Mouse (Mus musculus): ENCODE measurements around the gene Acvr1.

DNA sequence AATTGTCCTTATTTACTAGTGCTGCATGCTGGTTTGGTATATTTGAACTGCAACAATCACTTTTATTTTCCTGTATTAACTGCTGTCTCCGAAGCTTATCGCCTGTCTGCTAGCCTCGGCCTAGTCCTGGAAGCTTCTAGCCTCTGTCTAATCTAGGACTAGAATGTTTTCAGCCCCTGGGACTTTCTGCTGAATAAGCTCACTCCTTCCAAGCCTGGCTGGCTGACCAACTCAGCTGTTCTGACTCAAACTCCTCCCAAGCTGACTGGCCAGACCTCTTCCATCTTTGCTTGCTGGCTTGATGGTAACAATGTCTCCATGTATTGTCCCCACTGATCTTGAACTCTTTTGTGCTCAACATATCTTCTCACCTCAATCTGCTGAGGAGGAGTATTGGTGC is 71.7 kb downstream of the Acvr1 start:
- TF ChIP-seq CEBPB (IDR thresholded peaks at IDR 0.05; ENCODE audit: insufficient read depth, poor library complexity, severe bottlenecking) (no peak), POLR2A (IDR thresholded peaks at IDR 0.05; ENCODE audit: insufficient read length, low read depth) (no peak), TCF12 (IDR thresholded peaks at IDR 0.05; ENCODE audit: insufficient read depth, poor library complexity, severe bottlenecking) (no peak), USF1 (IDR thresholded peaks at IDR 0.05; ENCODE audit: low read depth) (no peak), MAX (IDR thresholded peaks at IDR 0.05; ENCODE audit: low read depth) (no peak), REST (IDR thresholded peaks at IDR 0.05; ENCODE audit: insufficient read depth, insufficient read length) (no peak), POLR2AphosphoS2 (IDR thresholded peaks at IDR 0.05; ENCODE audit: insufficient read length, low read depth) (no peak), E2F4 (IDR thresholded peaks at IDR 0.05; ENCODE audit: insufficient read depth) (no peak), MYOG (IDR thresholded peaks at IDR 0.05; ENCODE audit: control insufficient read depth in 1 of 3, insufficient read depth in 1 of 3, insufficient read length in 2 of 3, low read depth in 2 of 3) (no peak), MYOD1 (IDR thresholded peaks at IDR 0.05; ENCODE audit: control insufficient read depth in 1 of 3, insufficient read length in 2 of 3, low read depth in 2 of 3) (no peak), TCF3 (IDR thresholded peaks at IDR 0.05; ENCODE audit: insufficient read length, low read depth) (no peak), SRF (IDR thresholded peaks at IDR 0.05; ENCODE audit: control insufficient read depth, insufficient read length, low read depth) (no peak)
